ENCODE assay signal across 12 mouse cellular contexts in the genomic region with DNA sequence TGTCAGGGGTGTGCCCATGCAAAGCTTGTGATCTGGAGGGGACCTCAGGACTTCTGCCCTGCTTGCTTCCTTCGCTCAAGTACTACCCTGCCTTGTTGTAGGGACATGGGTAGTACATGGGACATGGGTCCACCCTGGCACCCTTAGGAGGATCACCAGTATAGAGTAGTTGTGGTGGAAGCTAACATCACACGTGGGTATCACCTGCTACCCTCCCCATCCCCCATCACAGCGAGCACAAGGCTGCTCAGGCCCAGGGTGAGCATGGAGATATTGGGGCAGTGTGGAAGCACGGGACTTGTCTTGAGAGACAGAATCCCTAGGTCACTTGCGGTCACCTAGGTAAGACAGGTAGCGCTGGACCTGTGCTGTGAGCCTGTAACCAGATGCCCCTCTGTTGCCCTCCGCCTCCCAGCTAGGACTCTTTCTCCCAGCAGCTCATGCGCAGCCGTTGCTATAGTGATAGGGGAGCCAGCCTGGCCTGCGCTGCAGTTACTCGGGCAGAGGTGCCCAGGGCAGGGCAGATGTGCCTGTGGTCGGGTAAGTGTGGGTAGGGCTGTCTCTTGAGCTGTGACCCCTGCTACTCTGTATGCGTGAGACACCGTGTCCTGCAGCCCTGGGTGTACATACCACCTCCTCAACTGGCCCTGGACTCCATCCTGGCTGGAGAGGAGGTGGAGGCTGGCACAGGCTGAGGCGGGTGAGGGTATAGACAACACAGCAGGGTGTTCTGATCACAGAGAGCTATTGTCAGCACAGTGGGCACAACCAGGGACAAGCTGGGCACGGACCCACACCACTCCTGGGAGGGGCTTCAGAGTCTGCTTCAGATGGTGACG. TPM values are rescaled to one million over a fixed set of nuclear protein-coding genes. Genes with fewer than 3 reads are reported as not detected.
DNase-seq lines count a peak whose midpoint lies in the region; ATAC-seq lines count a peak whose summit lies in the region.
"Had no signal": no experiment of that assay in that cellular context is flagged by ENCODE, and none has a peak within 500 bp of the region (broad histone marks: within the 10 kb centered on the region; RNA-seq: fewer than 3 reads in every experiment).

No protein-coding gene starts in this region.

- no peak for DNase-seq in forebrain, embryonic 10.5 days (ENCODE audit: extremely low spot score, low spot score)
- DNase-seq in brain, adult 2 months (ENCODE audit: low read depth, low spot score), result peak; percentile 88
- DNase-seq in layer of hippocampus, adult 9-11 months, result peak; percentile 79
- DNase-seq in adipocyte (ENCODE audit: low spot score), result no peak
- DNase-seq in T-cell, adult 2 months (ENCODE audit: low spot score), result no peak
- DNase-seq: thymus, postnatal 4 days had no signal

- peaks cover 26% of the 10 kb centered on the region for H3K27me3 ChIP-seq in forebrain, embryonic 12.5 days
- H3K27me3 ChIP-seq in forebrain, embryonic 10.5 days (ENCODE audit: poor library complexity, severe bottlenecking), result peaks cover 35% of the 10 kb centered on the region
- no peaks in the 10 kb centered on the region for H3K27me3 ChIP-seq in hindbrain, embryonic 15.5 days

- no peak overlapping the region; the same call in 1 of the 2 replicates for H3K27ac ChIP-seq in forebrain, embryonic 12.5 days
- H3K27ac ChIP-seq in forebrain, embryonic 10.5 days, result no peak overlapping the region
- no peak overlapping the region for H3K27ac ChIP-seq in hindbrain, embryonic 15.5 days (replicated peaks)

- no peak overlapping the region for H3K4me2 ChIP-seq in forebrain, embryonic 12.5 days
- peak overlapping the region; percentile 77 for H3K4me2 ChIP-seq in hindbrain, embryonic 15.5 days

- 66% methylated on average over 17 of the region's 17 CpGs for WGBS in forebrain, embryonic 12.5 days
- 69% methylated on average over 17 of the region's 17 CpGs for WGBS in forebrain, embryonic 10.5 days
- 41% methylated on average over 17 of the region's 17 CpGs for WGBS in hindbrain, embryonic 15.5 days

- peaks cover 9% of the 10 kb centered on the region for H3K36me3 ChIP-seq in forebrain, embryonic 12.5 days (replicated peaks)
- peaks cover 10% of the 10 kb centered on the region; the same call in 1 of the 2 replicates for H3K36me3 ChIP-seq in forebrain, embryonic 10.5 days (replicated peaks)
- H3K36me3 ChIP-seq in hindbrain, embryonic 15.5 days, result peaks cover 11% of the 10 kb centered on the region

- no peak for ATAC-seq in forebrain, embryonic 12.5 days (ENCODE audit: low FRiP score)
- no peak for ATAC-seq in hindbrain, embryonic 15.5 days (ENCODE audit: low FRiP score, low read depth)
- ATAC-seq in granulocyte monocyte progenitor cell, adult 5-6 weeks (replicated peaks; ENCODE audit: poor library complexity, severe bottlenecking), result no peak

- H3K4me3 ChIP-seq in forebrain, embryonic 12.5 days (replicated peaks), result no peak overlapping the region
- H3K4me3 ChIP-seq in forebrain, embryonic 10.5 days, result no peak overlapping the region
- peak overlapping the region; percentile 10; the same call in 1 of the 2 replicates for H3K4me3 ChIP-seq in hindbrain, embryonic 15.5 days

- H3K9ac ChIP-seq in forebrain, embryonic 12.5 days, result 0 out of 2 replicates have a peak overlapping the region, but pooled peaks have one; percentile 77
- H3K9ac ChIP-seq in hindbrain, embryonic 15.5 days, result no peak overlapping the region

- H3K9me3 ChIP-seq in forebrain, embryonic 12.5 days, result no peaks in the 10 kb centered on the region
- no peaks in the 10 kb centered on the region for H3K9me3 ChIP-seq in forebrain, embryonic 10.5 days
- H3K9me3 ChIP-seq in hindbrain, embryonic 15.5 days, result no peaks in the 10 kb centered on the region

- H3K4me1 ChIP-seq in forebrain, embryonic 12.5 days, result peaks cover 22% of the 10 kb centered on the region
- peaks cover 43% of the 10 kb centered on the region for H3K4me1 ChIP-seq in forebrain, embryonic 10.5 days
- peaks cover 38% of the 10 kb centered on the region for H3K4me1 ChIP-seq in hindbrain, embryonic 15.5 days (replicated peaks)

RNA-seq across cellular contexts. Expression of gene Abca2, which starts 2.1 kb away (rescaled TPM):
- polyA plus RNA-seq in forebrain, embryonic 12.5 days (2016; fragmentation: Nextera tagmentation; extraction: Ambion mirVana), result 10.9 and 12.5 TPM in 2 replicates
- polyA plus RNA-seq in forebrain, embryonic 10.5 days (2016; fragmentation: Nextera tagmentation; extraction: Ambion mirVana), result 8.8 and 9.0 TPM in 2 replicates
- 15.0 and 15.1 TPM in 2 replicates for polyA plus RNA-seq in hindbrain, embryonic 15.5 days (2015; fragmentation: Nextera tagmentation; extraction: Ambion mirVana)
- total RNA-seq in granulocyte monocyte progenitor cell, adult 5-6 weeks (2014; fragmentation: Nextera tagmentation), result 54.8 and 56.4 TPM in 2 replicates
- total RNA-seq in granulocyte monocyte progenitor cell, adult 5-6 weeks (2017), result 21.0 and 23.1 TPM in 2 replicates

RNA-seq across cellular contexts. Expression of gene Fut7, which starts 7.5 kb away (rescaled TPM):
- polyA plus RNA-seq in forebrain, embryonic 12.5 days (2016; fragmentation: Nextera tagmentation; extraction: Ambion mirVana), result 0.14 TPM in 1 of 2 replicates, not detected in the other
- polyA plus RNA-seq in forebrain, embryonic 10.5 days (2016; fragmentation: Nextera tagmentation; extraction: Ambion mirVana), result not detected in 2 replicates
- polyA plus RNA-seq in hindbrain, embryonic 15.5 days (2015; fragmentation: Nextera tagmentation; extraction: Ambion mirVana), result 0.08 TPM in 1 of 2 replicates, not detected in the other
- 34.5 and 38.8 TPM in 2 replicates for total RNA-seq in granulocyte monocyte progenitor cell, adult 5-6 weeks (2014; fragmentation: Nextera tagmentation)
- 24.8 and 27.3 TPM in 2 replicates for total RNA-seq in granulocyte monocyte progenitor cell, adult 5-6 weeks (2017)
- total RNA-seq: liver, adult 2 months had no signal
- polyA plus RNA-seq: heart, postnatal 0 days had no signal

RNA-seq across cellular contexts. Expression of gene Clic3, which starts 26.0 kb away (rescaled TPM):
- polyA plus RNA-seq in forebrain, embryonic 12.5 days (2016; fragmentation: Nextera tagmentation; extraction: Ambion mirVana), result 1.1 and 2.0 TPM in 2 replicates
- 0.57 TPM in 2 replicates for polyA plus RNA-seq in forebrain, embryonic 10.5 days (2016; fragmentation: Nextera tagmentation; extraction: Ambion mirVana)
- 3.7 and 4.3 TPM in 2 replicates for polyA plus RNA-seq in hindbrain, embryonic 15.5 days (2015; fragmentation: Nextera tagmentation; extraction: Ambion mirVana)
- not detected in 2 replicates for total RNA-seq in granulocyte monocyte progenitor cell, adult 5-6 weeks (2014; fragmentation: Nextera tagmentation)
- total RNA-seq in granulocyte monocyte progenitor cell, adult 5-6 weeks (2017), result 1.4 TPM in 1 of 2 replicates, not detected in the other
- total RNA-seq: neutrophil, adult 5-6 weeks had no signal

RNA-seq across cellular contexts. Expression of gene Paxx, which starts 30.3 kb away (rescaled TPM):
- 34.5 and 39.1 TPM in 2 replicates for polyA plus RNA-seq in forebrain, embryonic 12.5 days (2016; fragmentation: Nextera tagmentation; extraction: Ambion mirVana)
- 12.4 and 15.5 TPM in 2 replicates for polyA plus RNA-seq in forebrain, embryonic 10.5 days (2016; fragmentation: Nextera tagmentation; extraction: Ambion mirVana)
- polyA plus RNA-seq in hindbrain, embryonic 15.5 days (2015; fragmentation: Nextera tagmentation; extraction: Ambion mirVana), result 109 and 119 TPM in 2 replicates
- 29.1 and 39.4 TPM in 2 replicates for total RNA-seq in granulocyte monocyte progenitor cell, adult 5-6 weeks (2014; fragmentation: Nextera tagmentation)
- total RNA-seq in granulocyte monocyte progenitor cell, adult 5-6 weeks (2017), result 20.2 and 32.5 TPM in 2 replicates

RNA-seq across cellular contexts. Expression of gene Npdc1, which starts 31.5 kb away (rescaled TPM):
- 192 and 198 TPM in 2 replicates for polyA plus RNA-seq in forebrain, embryonic 12.5 days (2016; fragmentation: Nextera tagmentation; extraction: Ambion mirVana)
- polyA plus RNA-seq in forebrain, embryonic 10.5 days (2016; fragmentation: Nextera tagmentation; extraction: Ambion mirVana), result 53.4 and 62.2 TPM in 2 replicates
- polyA plus RNA-seq in hindbrain, embryonic 15.5 days (2015; fragmentation: Nextera tagmentation; extraction: Ambion mirVana), result 424 and 493 TPM in 2 replicates
- not detected in 2 replicates for total RNA-seq in granulocyte monocyte progenitor cell, adult 5-6 weeks (2014; fragmentation: Nextera tagmentation)
- total RNA-seq in granulocyte monocyte progenitor cell, adult 5-6 weeks (2017), result not detected in 2 replicates
- total RNA-seq: neutrophil, adult 5-6 weeks had no signal

Comparison
In these comparisons a context has a peak if more than half of its experiments do, and no peak if none do; other contexts are left out.
1. DNase-seq: peak in brain, adult 2 months (single experiment) and layer of hippocampus, adult 9-11 months (single experiment); none in forebrain, embryonic 10.5 days (single experiment), adipocyte (single experiment) and T-cell, adult 2 months (single experiment).